Mouse (Mus musculus): ENCODE data around the gene Phlpp2. TPM values are rescaled to one million over a fixed set of nuclear protein-coding genes. Genes with fewer than 3 reads are reported as not detected.

Gene Phlpp2
- total RNA-seq, 1 experiment, result 2.9 TPM

DNA sequence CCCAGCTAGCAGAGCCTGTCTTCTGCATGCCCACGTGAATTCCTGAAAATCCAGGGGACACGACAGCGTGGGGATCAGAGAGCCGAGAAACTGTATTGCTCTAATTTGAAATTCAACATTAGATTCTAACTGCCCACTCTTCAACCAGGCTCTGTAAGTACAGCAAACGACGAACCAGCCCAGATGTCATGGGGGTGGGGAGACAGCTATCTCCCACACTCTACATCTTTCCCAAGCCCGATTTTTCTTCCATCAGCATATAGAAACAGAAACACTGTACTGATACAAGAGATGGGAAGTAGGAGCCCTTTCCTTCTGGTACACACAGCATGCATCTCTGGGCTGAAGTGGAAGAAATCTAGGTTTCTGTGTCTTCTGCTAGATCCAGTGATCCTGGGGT lies 83.8 kb downstream of the Phlpp2 start:
- H3K9me3 ChIP-seq (ENCODE audit: control insufficient read depth, insufficient read depth, low read depth, low read length), result no peaks in the 10 kb centered on the region
- DNase-seq (ENCODE audit: low read depth, low spot score), result no peak
- H3K9ac ChIP-seq (ENCODE audit: insufficient read depth, low read depth, low read length, poor library complexity, severe bottlenecking), result no peak overlapping the region
- in situ Hi-C loops (cut with MboI; ENCODE audit: low sequenced_read_pairs in 2 of 2, unreplicated experiment in 2 of 2), result no loop called here
- no peak overlapping the region for H3K27ac ChIP-seq (ENCODE audit: insufficient read depth, low read depth, low read length, poor library complexity, severe bottlenecking)
- no peaks in the 10 kb centered on the region for H3K36me3 ChIP-seq (ENCODE audit: control insufficient read depth, insufficient read depth, low read length, poor library complexity, severe bottlenecking)
- no peak for TF ChIP-seq ZC3H11A (IDR thresholded peaks at IDR 0.05; ENCODE audit: borderline replicate concordance, low read depth, low read length)
- TF ChIP-seq CHD2 (IDR thresholded peaks at IDR 0.05; ENCODE audit: low read depth, low read length), result no peak
- TF ChIP-seq ZNF384 (IDR thresholded peaks at IDR 0.05; ENCODE audit: low read depth, low read length), result no peak
- no peak for TF ChIP-seq MAFK (IDR thresholded peaks at IDR 0.05; ENCODE audit: insufficient read depth, low read depth, low read length)
- TF ChIP-seq HCFC1 (IDR thresholded peaks at IDR 0.05; ENCODE audit: borderline replicate concordance, insufficient read depth, low read length), result no peak
- H3K4me1 ChIP-seq (ENCODE audit: control insufficient read depth in 2 of 2, insufficient read depth in 2 of 2, low read length in 2 of 2, poor library complexity in 1 of 2), result peaks cover 2 to 7% of the 10 kb centered on the region in 2 experiments; a peak in 3 of 4 replicates
- no peak overlapping the region for H3K4me3 ChIP-seq (ENCODE audit: insufficient read depth in 1 of 2, low read depth in 1 of 2, low read length in 2 of 2, poor library complexity in 1 of 2, severe bottlenecking in 1 of 2)

DNA sequence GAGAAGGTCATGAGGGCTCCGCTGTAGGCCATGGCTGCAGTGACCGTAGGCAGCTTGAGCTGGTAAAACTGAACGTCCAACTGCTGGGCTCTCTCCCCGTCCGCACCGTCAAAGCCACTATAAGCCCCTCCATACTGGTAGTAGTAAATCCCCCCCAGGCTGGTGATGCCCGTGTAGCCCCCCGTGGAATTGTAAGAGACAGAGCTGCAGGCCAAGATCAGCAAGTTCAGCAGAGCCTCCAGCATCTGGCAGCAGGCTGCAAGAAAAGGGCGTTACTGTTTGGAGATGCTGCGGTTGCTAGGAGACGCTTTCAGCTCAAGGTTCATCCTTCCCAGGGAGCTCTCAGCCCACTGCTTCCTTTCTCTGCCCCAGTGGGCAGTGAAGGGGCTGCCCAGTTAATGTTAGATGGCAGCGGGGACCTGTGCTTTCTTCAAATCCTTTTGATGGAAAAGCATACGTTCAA lies 86.2 kb downstream of the Phlpp2 start:
- DNase-seq (ENCODE audit: low read depth, low spot score), result no peak
- no peak overlapping the region for H3K27ac ChIP-seq (ENCODE audit: insufficient read depth, low read depth, low read length, poor library complexity, severe bottlenecking)
- no peaks in the 10 kb centered on the region for H3K36me3 ChIP-seq (ENCODE audit: control insufficient read depth, insufficient read depth, low read length, poor library complexity, severe bottlenecking)
- TF ChIP-seq CHD2 (IDR thresholded peaks at IDR 0.05; ENCODE audit: low read depth, low read length) (no peak), ZNF384 (IDR thresholded peaks at IDR 0.05; ENCODE audit: low read depth, low read length) (no peak), MAFK (IDR thresholded peaks at IDR 0.05; ENCODE audit: insufficient read depth, low read depth, low read length) (no peak)
- in situ Hi-C loops (cut with MboI; ENCODE audit: low sequenced_read_pairs in 2 of 2, unreplicated experiment in 2 of 2), result no loop called here
- peaks cover 2 to 14% of the 10 kb centered on the region in 2 experiments; a peak in 3 of 4 replicates for H3K4me1 ChIP-seq (ENCODE audit: control insufficient read depth in 2 of 2, insufficient read depth in 2 of 2, low read length in 2 of 2, poor library complexity in 1 of 2)
- no peak overlapping the region for H3K4me3 ChIP-seq (ENCODE audit: insufficient read depth in 1 of 2, low read depth in 1 of 2, low read length in 2 of 2, poor library complexity in 1 of 2, severe bottlenecking in 1 of 2)
- H3K9ac ChIP-seq (ENCODE audit: insufficient read depth, low read depth, low read length, poor library complexity, severe bottlenecking), result no peak overlapping the region
- H3K9me3 ChIP-seq (ENCODE audit: control insufficient read depth, insufficient read depth, low read depth, low read length), result no peaks in the 10 kb centered on the region

- Histone ChIP-seq H3K36me3 (ENCODE audit: control insufficient read depth, insufficient read depth, low read length, poor library complexity, severe bottlenecking) (no peaks in the 10 kb centered on the region), H3K9me3 (ENCODE audit: control insufficient read depth, insufficient read depth, low read depth, low read length) (no peaks in the 10 kb centered on the region), H3K4me3 (ENCODE audit: insufficient read depth in 1 of 2, low read depth in 1 of 2, low read length in 2 of 2, poor library complexity in 1 of 2, severe bottlenecking in 1 of 2) (peak overlapping the region; percentile 34 to 48), H3K4me1 (ENCODE audit: control insufficient read depth in 2 of 2, insufficient read depth in 2 of 2, low read length in 2 of 2, poor library complexity in 1 of 2) (peaks cover 2 to 14% of the 10 kb centered on the region in 2 experiments; a peak in 3 of 4 replicates), H3K27ac (ENCODE audit: insufficient read depth, low read depth, low read length, poor library complexity, severe bottlenecking) (peak overlapping the region; percentile 48), H3K9ac (ENCODE audit: insufficient read depth, low read depth, low read length, poor library complexity, severe bottlenecking) (no peak overlapping the region)
- TF ChIP-seq ZC3H11A (IDR thresholded peaks at IDR 0.05; ENCODE audit: borderline replicate concordance, low read depth, low read length) (no peak), HCFC1 (IDR thresholded peaks at IDR 0.05; ENCODE audit: borderline replicate concordance, insufficient read depth, low read length) (no peak), MAFK (IDR thresholded peaks at IDR 0.05; ENCODE audit: insufficient read depth, low read depth, low read length) (no peak), ZNF384 (IDR thresholded peaks at IDR 0.05; ENCODE audit: low read depth, low read length) (no peak), CHD2 (IDR thresholded peaks at IDR 0.05; ENCODE audit: low read depth, low read length) (no peak)
- in situ Hi-C loops (cut with MboI; ENCODE audit: low sequenced_read_pairs in 2 of 2, unreplicated experiment in 2 of 2), result no loop called here
- DNase-seq (ENCODE audit: low read depth, low spot score), result peak; percentile 69
Measured at GRCm38 (mm10) chr8:109957167-109958028, 89.1 kb downstream of the Phlpp2 start.

- Histone ChIP-seq H3K4me3 (ENCODE audit: insufficient read depth in 1 of 2, low read depth in 1 of 2, low read length in 2 of 2, poor library complexity in 1 of 2, severe bottlenecking in 1 of 2) (no peak overlapping the region), H3K9ac (ENCODE audit: insufficient read depth, low read depth, low read length, poor library complexity, severe bottlenecking) (no peak overlapping the region), H3K9me3 (ENCODE audit: control insufficient read depth, insufficient read depth, low read depth, low read length) (no peaks in the 10 kb centered on the region), H3K4me1 (ENCODE audit: control insufficient read depth in 2 of 2, insufficient read depth in 2 of 2, low read length in 2 of 2, poor library complexity in 1 of 2) (peaks cover 2 to 14% of the 10 kb centered on the region in 2 experiments; a peak in 3 of 4 replicates), H3K36me3 (ENCODE audit: control insufficient read depth, insufficient read depth, low read length, poor library complexity, severe bottlenecking) (no peaks in the 10 kb centered on the region), H3K27ac (ENCODE audit: insufficient read depth, low read depth, low read length, poor library complexity, severe bottlenecking) (no peak overlapping the region)
- TF ChIP-seq ZNF384 (IDR thresholded peaks at IDR 0.05; ENCODE audit: low read depth, low read length), result no peak
- TF ChIP-seq HCFC1 (IDR thresholded peaks at IDR 0.05; ENCODE audit: borderline replicate concordance, insufficient read depth, low read length), result no peak
- TF ChIP-seq ZC3H11A (IDR thresholded peaks at IDR 0.05; ENCODE audit: borderline replicate concordance, low read depth, low read length), result no peak
- TF ChIP-seq CHD2 (IDR thresholded peaks at IDR 0.05; ENCODE audit: low read depth, low read length), result no peak
- no peak for TF ChIP-seq MAFK (IDR thresholded peaks at IDR 0.05; ENCODE audit: insufficient read depth, low read depth, low read length)
- no peak for DNase-seq (ENCODE audit: low read depth, low spot score)
- in situ Hi-C loops (cut with MboI; ENCODE audit: low sequenced_read_pairs in 2 of 2, unreplicated experiment in 2 of 2), result no loop called here
Measured at GRCm38 (mm10) chr8:109958036-109958655, 89.8 kb downstream of the Phlpp2 start.

Data from ES-E14 (cell line).